Mouse (Mus musculus) right cerebral cortex, adult 18-20 months (tissue): ENCODE measurements around the gene Gm8765.
"Not testable (repeated sequence)": the region's sequence is repeated elsewhere in the genome, so short reads cannot be mapped to it uniquely, and the experiment has no call there.

Experiments used
- DNase-seq: peaks from one replicate; pipeline ENCODE4 v3.0.0; 2022; ENCODE audit warnings: mixed read lengths

Gene Gm8765

GRCm38 (mm10) chr13:50698012-50698411, at the start of gene Gm8765:
Gm8765 (plus strand) TSS chr13:50698312.
- not testable (repeated sequence) for DNase-seq

- DNase-seq, result not testable (repeated sequence)
Measured at GRCm38 (mm10) chr13:50648771-50649170, 49.3 kb upstream of the Gm8765 start.

DNA sequence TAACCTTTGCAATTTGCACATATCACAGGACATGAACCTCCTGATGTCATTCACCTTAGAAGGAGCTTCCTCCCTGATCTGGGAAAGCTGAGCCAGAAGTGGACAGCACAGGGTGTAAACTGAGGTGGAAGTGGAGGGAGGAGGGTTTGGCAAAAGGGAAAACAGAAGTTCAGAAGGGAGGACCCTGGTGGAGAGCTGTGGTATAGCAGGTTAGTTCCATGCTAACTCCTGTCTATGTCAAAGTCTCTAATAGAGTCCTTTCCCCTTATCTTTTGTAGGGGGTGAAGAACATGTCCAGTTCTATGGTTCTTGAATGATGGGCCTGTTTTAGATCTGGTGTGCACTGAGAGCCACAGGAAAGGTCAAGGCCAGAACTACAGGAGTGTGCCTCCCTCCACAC, 52.2 kb downstream of the Gm8765 start:
- not testable (repeated sequence) for DNase-seq

GRCm38 (mm10) chr13:50751732-50752131, 53.6 kb downstream of the Gm8765 start:
- DNase-seq, result no peak

- DNase-seq, result not testable (repeated sequence)
Measured at GRCm38 (mm10) chr13:50752961-50753360, 54.8 kb downstream of the Gm8765 start.
